Mouse (Mus musculus): ENCODE results near the gene Hist1h1a. TPM values are rescaled to one million over a fixed set of nuclear protein-coding genes. Genes with fewer than 3 reads are reported as not detected.

Hist1h1a gene
- polyA plus RNA-seq, 1 experiment from 2014 or later, result 1.4 TPM

GRCm38 (mm10) chr13:23792520-23792919 is 29.1 kb downstream of the Hist1h1a start:
- H3K9ac ChIP-seq, result no peak overlapping the region
- ATAC-seq (ENCODE audit: insufficient number of reproducible peaks, low FRiP score), result no peak
- no peaks in the 10 kb centered on the region for H3K27me3 ChIP-seq (replicated peaks)
- no peaks in the 10 kb centered on the region for H3K36me3 ChIP-seq
- no peak overlapping the region for H3K27ac ChIP-seq (ENCODE audit: poor library complexity, severe bottlenecking)
- H3K9me3 ChIP-seq (replicated peaks), result no peaks in the 10 kb centered on the region
- H3K4me1 ChIP-seq (replicated peaks), result no peaks in the 10 kb centered on the region
- no peak overlapping the region for H3K4me3 ChIP-seq
- 41% methylated on average over 2 of the region's 2 CpGs for WGBS
- H3K4me2 ChIP-seq, result no peak overlapping the region

GRCm38 (mm10) chr13:23799405-23799804 is 35.9 kb downstream of the Hist1h1a start:
- 72% methylated on average over 5 of the region's 5 CpGs for WGBS
- no peak overlapping the region for H3K27ac ChIP-seq (ENCODE audit: poor library complexity, severe bottlenecking)
- ATAC-seq (ENCODE audit: insufficient number of reproducible peaks, low FRiP score), result no peak
- no peak overlapping the region for H3K9ac ChIP-seq
- H3K27me3 ChIP-seq (replicated peaks), result no peaks in the 10 kb centered on the region
- H3K4me2 ChIP-seq, result no peak overlapping the region
- H3K9me3 ChIP-seq (replicated peaks), result no peaks in the 10 kb centered on the region
- no peaks in the 10 kb centered on the region for H3K36me3 ChIP-seq
- peaks cover 5% of the 10 kb centered on the region; the same call in 1 of the 2 replicates for H3K4me1 ChIP-seq (replicated peaks)
- H3K4me3 ChIP-seq, result no peak overlapping the region

GRCm38 (mm10) chr13:23804532-23804931 is 41.1 kb downstream of the Hist1h1a start:
- Histone ChIP-seq H3K4me3 (no peak overlapping the region), H3K36me3 (no peaks in the 10 kb centered on the region), H3K4me2 (no peak overlapping the region), H3K9me3 (replicated peaks) (no peaks in the 10 kb centered on the region), H3K27ac (ENCODE audit: poor library complexity, severe bottlenecking) (no peak overlapping the region), H3K9ac (no peak overlapping the region), H3K4me1 (replicated peaks) (peaks cover 5% of the 10 kb centered on the region; the same call in 1 of the 2 replicates), H3K27me3 (replicated peaks) (no peaks in the 10 kb centered on the region)
- WGBS, result 71% methylated on average over 2 of the region's 2 CpGs
- ATAC-seq (ENCODE audit: insufficient number of reproducible peaks, low FRiP score), result no peak

GRCm38 (mm10) chr13:23806422-23807052 is 43.1 kb downstream of the Hist1h1a start, which contains the start of gene Slc17a2:
TSS of gene Slc17a2 (plus strand) at chr13:23806993.
- Histone ChIP-seq H3K9me3 (replicated peaks) (no peaks in the 10 kb centered on the region), H3K4me1 (replicated peaks) (peaks cover 5% of the 10 kb centered on the region; the same call in 1 of the 2 replicates), H3K36me3 (no peaks in the 10 kb centered on the region), H3K4me3 (no peak within 1 kb of the TSS), H3K9ac (no peak within 1 kb of the TSS), H3K27ac (ENCODE audit: poor library complexity, severe bottlenecking) (no peak within 1 kb of the TSS), H3K4me2 (no peak within 1 kb of the TSS), H3K27me3 (replicated peaks) (no peaks in the 10 kb centered on the region)
- no peak for ATAC-seq (ENCODE audit: insufficient number of reproducible peaks, low FRiP score)
- 77% methylated on average over 15 of the region's 15 CpGs for WGBS

Small RNAs within 50 kb of the gene (microRNA-seq; reads per million reads assigned to microRNA genes)
- gene Gm44314 (not detected), gene Gm44484 (not detected)

Other genes starting within 250 kb of the Hist1h1a start
- 4.4 and 5.2 TPM in 2 replicates for gene Hist1h4h, start 232.6 kb upstream of the Hist1h1a start, polyA plus RNA-seq (2016; fragmentation: Nextera tagmentation; extraction: Ambion mirVana)
- 2.7 and 7.0 TPM in 2 replicates for gene Hist1h2af, start 229.8 kb upstream of the Hist1h1a start, polyA plus RNA-seq (2016; fragmentation: Nextera tagmentation; extraction: Ambion mirVana)
- gene Hist1h3g, start 228.2 kb upstream of the Hist1h1a start, polyA plus RNA-seq (2016; fragmentation: Nextera tagmentation; extraction: Ambion mirVana), result 3.9 and 4.0 TPM in 2 replicates
- 0.26 and 0.28 TPM in 2 replicates for gene Hist1h2bh, start 220.3 kb upstream of the Hist1h1a start, polyA plus RNA-seq (2016; fragmentation: Nextera tagmentation; extraction: Ambion mirVana)
- 0.32 and 0.36 TPM in 2 replicates for gene Hist1h3f, start 219.6 kb upstream of the Hist1h1a start, polyA plus RNA-seq (2016; fragmentation: Nextera tagmentation; extraction: Ambion mirVana)
- 0.95 TPM in 1 of 2 replicates, not detected in the other for gene Hist1h4f, start 212.0 kb upstream of the Hist1h1a start, polyA plus RNA-seq (2016; fragmentation: Nextera tagmentation; extraction: Ambion mirVana)
- gene Hist1h1d, start 210.4 kb upstream of the Hist1h1a start, polyA plus RNA-seq (2016; fragmentation: Nextera tagmentation; extraction: Ambion mirVana), result 0.21 and 0.26 TPM in 2 replicates
- 1.7 and 2.1 TPM in 2 replicates for gene Hist1h3e, start 201.3 kb upstream of the Hist1h1a start, polyA plus RNA-seq (2016; fragmentation: Nextera tagmentation; extraction: Ambion mirVana)
- 40.3 and 45.8 TPM in 2 replicates for gene Hist1h2ae, start 192.4 kb upstream of the Hist1h1a start, polyA plus RNA-seq (2016; fragmentation: Nextera tagmentation; extraction: Ambion mirVana)
- gene Hist1h2bg, start 192.3 kb upstream of the Hist1h1a start, polyA plus RNA-seq (2016; fragmentation: Nextera tagmentation; extraction: Ambion mirVana), result 4.5 and 4.8 TPM in 2 replicates
- 1.5 and 2.0 TPM in 2 replicates for gene Hist1h2bf, start 189.5 kb upstream of the Hist1h1a start, polyA plus RNA-seq (2016; fragmentation: Nextera tagmentation; extraction: Ambion mirVana)
- gene Hist1h2ad, start 189.3 kb upstream of the Hist1h1a start, polyA plus RNA-seq (2016; fragmentation: Nextera tagmentation; extraction: Ambion mirVana), result 1.1 and 2.3 TPM in 2 replicates
- gene Hist1h3d, start 187.9 kb upstream of the Hist1h1a start, polyA plus RNA-seq (2016; fragmentation: Nextera tagmentation; extraction: Ambion mirVana), result 1.4 and 1.6 TPM in 2 replicates
- gene Hist1h4d, start 182.1 kb upstream of the Hist1h1a start, polyA plus RNA-seq (2016; fragmentation: Nextera tagmentation; extraction: Ambion mirVana), result 43.5 and 46.9 TPM in 2 replicates
- gene Hist1h2be, start 142.5 kb upstream of the Hist1h1a start, polyA plus RNA-seq (2016; fragmentation: Nextera tagmentation; extraction: Ambion mirVana), result 1.2 and 2.0 TPM in 2 replicates
- 10.6 and 11.6 TPM in 2 replicates for gene Hist1h1e, start 141.1 kb upstream of the Hist1h1a start, polyA plus RNA-seq (2016; fragmentation: Nextera tagmentation; extraction: Ambion mirVana)
- gene Hist1h2ac, start 79.7 kb upstream of the Hist1h1a start, polyA plus RNA-seq (2016; fragmentation: Nextera tagmentation; extraction: Ambion mirVana), result 0.70 and 0.78 TPM in 2 replicates
- 43.6 and 49.5 TPM in 2 replicates for gene Hist1h2bc, start 79.5 kb upstream of the Hist1h1a start, polyA plus RNA-seq (2016; fragmentation: Nextera tagmentation; extraction: Ambion mirVana)
- not detected in 2 replicates for gene Hist1h1t, start 67.9 kb upstream of the Hist1h1a start, polyA plus RNA-seq (2016; fragmentation: Nextera tagmentation; extraction: Ambion mirVana)
- gene Hist1h4c, start 65.2 kb upstream of the Hist1h1a start, polyA plus RNA-seq (2016; fragmentation: Nextera tagmentation; extraction: Ambion mirVana), result 2.7 and 3.5 TPM in 2 replicates
- gene Hfe, start 52.8 kb upstream of the Hist1h1a start, polyA plus RNA-seq (2016; fragmentation: Nextera tagmentation; extraction: Ambion mirVana), result 10.5 and 13.2 TPM in 2 replicates
- gene Hist1h1c, start 24.9 kb upstream of the Hist1h1a start, polyA plus RNA-seq (2016; fragmentation: Nextera tagmentation; extraction: Ambion mirVana), result 36.5 and 41.9 TPM in 2 replicates
- gene Hist1h3c, start 18.1 kb upstream of the Hist1h1a start, polyA plus RNA-seq (2016; fragmentation: Nextera tagmentation; extraction: Ambion mirVana), result 3.0 and 5.1 TPM in 2 replicates
- 0.88 and 1.4 TPM in 2 replicates for gene Hist1h2bb, start 16.9 kb upstream of the Hist1h1a start, polyA plus RNA-seq (2016; fragmentation: Nextera tagmentation; extraction: Ambion mirVana)
- 16.7 and 20.9 TPM in 2 replicates for gene Hist1h2ab, start 12.5 kb upstream of the Hist1h1a start, polyA plus RNA-seq (2016; fragmentation: Nextera tagmentation; extraction: Ambion mirVana)
- gene Hist1h3b, start 11.4 kb upstream of the Hist1h1a start, polyA plus RNA-seq (2016; fragmentation: Nextera tagmentation; extraction: Ambion mirVana), result 3.4 and 3.5 TPM in 2 replicates
- 2.1 and 2.3 TPM in 2 replicates for gene Hist1h4b, start 6.7 kb upstream of the Hist1h1a start, polyA plus RNA-seq (2016; fragmentation: Nextera tagmentation; extraction: Ambion mirVana)
- not detected in 2 replicates for gene Hist1h4a, start 2.4 kb upstream of the Hist1h1a start, polyA plus RNA-seq (2016; fragmentation: Nextera tagmentation; extraction: Ambion mirVana)
- 1.7 and 3.5 TPM in 2 replicates for gene Hist1h3a, start 1.3 kb upstream of the Hist1h1a start, polyA plus RNA-seq (2016; fragmentation: Nextera tagmentation; extraction: Ambion mirVana)
- 0.13 TPM in 1 of 2 replicates, not detected in the other for gene Trim38, start 6.2 kb downstream of the Hist1h1a start, polyA plus RNA-seq (2016; fragmentation: Nextera tagmentation; extraction: Ambion mirVana)
- gene Slc17a2, start 43.3 kb downstream of the Hist1h1a start, polyA plus RNA-seq (2016; fragmentation: Nextera tagmentation; extraction: Ambion mirVana), result not detected in 2 replicates
- gene Slc17a3, start 75.8 kb downstream of the Hist1h1a start, polyA plus RNA-seq (2016; fragmentation: Nextera tagmentation; extraction: Ambion mirVana), result not detected in 2 replicates
- not detected in 2 replicates for gene Slc17a1, start 104.1 kb downstream of the Hist1h1a start, polyA plus RNA-seq (2016; fragmentation: Nextera tagmentation; extraction: Ambion mirVana)
- not detected in 2 replicates for gene Slc17a4, start 151.3 kb downstream of the Hist1h1a start, polyA plus RNA-seq (2016; fragmentation: Nextera tagmentation; extraction: Ambion mirVana)
- gene Hist1h2ba, start 170.5 kb downstream of the Hist1h1a start, polyA plus RNA-seq (2016; fragmentation: Nextera tagmentation; extraction: Ambion mirVana), result not detected in 2 replicates
- not detected in 2 replicates for gene Hist1h2aa, start 170.8 kb downstream of the Hist1h1a start, polyA plus RNA-seq (2016; fragmentation: Nextera tagmentation; extraction: Ambion mirVana)
- gene Scgn, start 227.5 kb downstream of the Hist1h1a start, polyA plus RNA-seq (2016; fragmentation: Nextera tagmentation; extraction: Ambion mirVana), result not detected in 2 replicates

Data from heart, embryonic 12.5 days (tissue).